Comparison of ENCODE assay signal across 16 mouse cellular contexts in genomic region chr19:11355730-11356129, GRCm38 (mm10). TPM values are rescaled to one million over a fixed set of nuclear protein-coding genes. Genes with fewer than 3 reads are reported as not detected.
A peak's percentile ranks its signal among the peaks of the same experiment; 100 is the strongest.
DNase-seq lines count a peak whose midpoint lies in the region; ATAC-seq lines count a peak whose summit lies in the region.
"Had no signal": no experiment of that assay in that cellular context is flagged by ENCODE, and none has a peak within 500 bp of the region (broad histone marks: within the 10 kb centered on the region; RNA-seq: fewer than 3 reads in every experiment).

No protein-coding gene starts in this region.

- DNase-seq in lung, postnatal 25 days (ENCODE audit: low spot score) = peak; percentile 39
- no peak for DNase-seq in lung, adult 18-20 months
- peak; percentile 93 for DNase-seq in naive thymus-derived CD4-positive, alpha-beta T cell, adult 2 months (ENCODE audit: low read depth)
- DNase-seq in thymus, postnatal 36 days = peak; percentile 21 to 51
- no peak for DNase-seq in left cerebral cortex, adult 9 months (ENCODE audit: low spot score in 2 of 2)
- no peak for DNase-seq in urinary bladder, adult 18-20 months (ENCODE audit: low spot score in 2 of 2)
- DNase-seq in adrenal gland, adult (ENCODE audit: inconsistent age in 2 of 2, low spot score in 1 of 2) = no peak
- DNase-seq: cerebellum, postnatal 14 days; gastrocnemius, postnatal 36 days; lung, postnatal 14 days had no signal

- peak; percentile 82 for ATAC-seq in activated CD4-positive, CD25-positive, alpha-beta regulatory T cell, adult 4 months

RNA-seq across cellular contexts. Expression of gene Ms4a4a, which starts 19.6 kb away (rescaled TPM):
- polyA plus RNA-seq in activated CD4-positive, CD25-positive, alpha-beta regulatory T cell, adult 4 months (2017; shearing (Covaris generic)) = 1 to 10 TPM in 1 of 2 experiments, not detected in 1; 1.3 TPM
- polyA plus RNA-seq: G1E, myocyte had no signal

RNA-seq across cellular contexts. Expression of gene Ms4a7, which starts 19.8 kb away (rescaled TPM):
- not detected for polyA plus RNA-seq in activated CD4-positive, CD25-positive, alpha-beta regulatory T cell, adult 4 months (2017; shearing (Covaris generic))
- polyA plus RNA-seq: G1E, myocyte had no signal

RNA-seq across cellular contexts. Expression of gene Ms4a14, which starts 41.5 kb away (rescaled TPM):
- polyA plus RNA-seq in activated CD4-positive, CD25-positive, alpha-beta regulatory T cell, adult 4 months (2017; shearing (Covaris generic)) = not detected
- polyA plus RNA-seq: embryonic facial prominence, embryonic 13.5 days; G1E; heart, embryonic 13.5 days; limb, embryonic 12.5 days; myocyte had no signal

RNA-seq across cellular contexts. Expression of gene Ms4a4c, which starts 48.8 kb away (rescaled TPM):
- 10 to 100 TPM; 51.6 to 56.7 TPM for polyA plus RNA-seq in activated CD4-positive, CD25-positive, alpha-beta regulatory T cell, adult 4 months (2017; shearing (Covaris generic))
- polyA plus RNA-seq: G1E; limb, embryonic 12.5 days; myocyte had no signal

Comparison
In these comparisons a context has a peak if more than half of its experiments do, and no peak if none do; other contexts are left out.
1. DNase-seq: peak in lung, postnatal 25 days (single experiment), naive thymus-derived CD4-positive, alpha-beta T cell, adult 2 months (single experiment) and thymus, postnatal 36 days (2 of 2); none in lung, adult 18-20 months (0 of 2), left cerebral cortex, adult 9 months (0 of 2), urinary bladder, adult 18-20 months (0 of 2) and adrenal gland, adult (0 of 2).